Mouse (Mus musculus) olfactory bulb, adult 2 months (tissue): ENCODE measurements at regions not wholly inside any gene's neighbourhood (a gene's known extent, or its start where the extent isn't known, plus 50 kb on each side); places are given as distances from the start of the nearest gene placed in this dataset.

ENCODE experiments used
- CTCF ChIP-seq: fragments of 200-500 bp; IDR thresholded peaks from 2 replicates; pipeline ENCODE4 v1.5.1; 2012; ENCODE audit warnings: low read depth, mild to moderate bottlenecking, low read length, moderate library complexity; ENCODE audit not compliant: insufficient read depth
- POLR2A ChIP-seq: fragments of 200-500 bp; IDR thresholded peaks from 2 replicates; pipeline ENCODE4 v1.6.1; 2012; ENCODE audit warnings: mild to moderate bottlenecking, low read depth, low read length, moderate library complexity; ENCODE audit not compliant: insufficient read depth

- TF ChIP-seq CTCF, result no peak
- TF ChIP-seq POLR2A, result no peak
Observed at GRCm38 (mm10) chr1:194197516-194197915, 420.5 kb upstream of the Plxna2 start.
